Mouse (Mus musculus) liver, postnatal 0 days (tissue): Measurements from ENCODE around the gene Gm10778. TPM values are rescaled to one million over a fixed set of nuclear protein-coding genes. Genes with fewer than 3 reads are reported as not detected.

Experiments
- ATAC-seq: fragments of 200-750 bp; cut with Nextera tagmentation; 2 replicates; pipeline ENCODE4 v1.8.0; 2017; ENCODE audit warnings: mild to moderate bottlenecking, moderate library complexity
- DNase-seq: peaks from one replicate; pipeline ENCODE4 v3.0.0-alpha.2; 2016
- H3K27ac ChIP-seq: fragments of 300-500 bp; sonication (generic); 2 replicates; pipeline ENCODE4 v1.5.1; 2014; ENCODE audit warnings: antibody characterized with exemption, moderate library complexity, mild to moderate bottlenecking, low read depth
- H3K27me3 ChIP-seq: fragments of 300-500 bp; sonication (generic); 2 replicates; pipeline ENCODE4 v1.6.1; 2014; ENCODE audit warnings: low read length, control low read depth, mixed read lengths; ENCODE audit not compliant: insufficient read depth
- H3K36me3 ChIP-seq: fragments of 300-500 bp; sonication (generic); replicated peaks from 2 replicates; pipeline ENCODE4 v1.6.1; 2014; ENCODE audit warnings: mild to moderate bottlenecking, control low read depth, low read length, moderate library complexity, mixed read lengths; ENCODE audit not compliant: insufficient read depth
- H3K4me1 ChIP-seq: fragments of 300-500 bp; sonication (generic); 2 replicates; pipeline ENCODE4 v1.6.1; 2014; ENCODE audit warnings: antibody characterized with exemption, mild to moderate bottlenecking, control low read depth; ENCODE audit not compliant: insufficient read depth
- H3K4me2 ChIP-seq: fragments of 300-500 bp; sonication (generic); 2 replicates; pipeline ENCODE4 v1.6.1; 2014; ENCODE audit warnings: low read depth, mild to moderate bottlenecking, low read length, moderate library complexity, mixed read lengths
- H3K4me3 ChIP-seq: fragments of 300-500 bp; sonication (generic); 2 replicates; pipeline ENCODE4 v1.5.1; 2014; ENCODE audit warnings: low read depth, low read length
- H3K9ac ChIP-seq: fragments of 300-500 bp; sonication (generic); replicated peaks from 2 replicates; pipeline ENCODE4 v1.6.1; 2014; ENCODE audit warnings: mild to moderate bottlenecking, moderate library complexity
- H3K9me3 ChIP-seq: fragments of 300-500 bp; sonication (generic); 2 replicates; pipeline ENCODE4 v1.6.1; 2016; ENCODE audit warnings: mild to moderate bottlenecking, control low read depth, low read length, mixed read lengths
- CTCF ChIP-seq: sonication (generic); IDR thresholded peaks from 2 replicates; pipeline ENCODE4 v1.5.1; 2016; ENCODE audit warnings: antibody characterized with exemption, low read depth
- EP300 ChIP-seq: IDR thresholded peaks from 2 replicates; pipeline ENCODE4 v1.6.1; 2016; ENCODE audit warnings: antibody characterized with exemption, low read depth, mild to moderate bottlenecking
- WGBS: fragments of 180-500 bp; shearing (Covaris S2); extraction: QIAGEN DNeasy Blood & Tissue Kit; methylation state at CpG from one replicate; pipeline ENCODE4 v1.1.7; 2014; ENCODE audit not compliant: insufficient replicate concordance; 5-methylcytosine and 5-hydroxymethylcytosine counted together
- polyA plus RNA-seq: library from polyadenylated mRNA; unstranded; fragments of >200 nt; fragmentation: Nextera tagmentation; extraction: Ambion mirVana; gene quantifications from 2 replicates; pipeline ENCODE4 v1.2.1, GENCODE M21; 2015

Gm10778 gene
- polyA plus RNA-seq, 1 experiment from 2014 or later: 1.1 TPM

GRCm38 (mm10) chr10:81604019-81604967, 44.6 kb upstream of the Gm10778 start:
- no peak for ATAC-seq
- WGBS: 51% methylated on average over 12 of the region's 12 CpGs
- H3K9ac ChIP-seq: no peak overlapping the region
- H3K4me2 ChIP-seq: peak overlapping the region; percentile 91
- no peak overlapping the region for H3K4me3 ChIP-seq
- H3K27me3 ChIP-seq: no peaks in the 10 kb centered on the region
- H3K36me3 ChIP-seq: no peaks in the 10 kb centered on the region
- no peaks in the 10 kb centered on the region for H3K9me3 ChIP-seq
- no peak overlapping the region for H3K27ac ChIP-seq
- DNase-seq: no peak
- peaks cover 35% of the 10 kb centered on the region for H3K4me1 ChIP-seq
- TF ChIP-seq CTCF (no peak), EP300 (no peak)

GRCm38 (mm10) chr10:81604968-81605665, 43.7 kb upstream of the Gm10778 start:
- Histone ChIP-seq H3K9me3 (no peaks in the 10 kb centered on the region), H3K9ac (peak overlapping the region; percentile 35), H3K4me3 (peak overlapping the region; percentile 60), H3K36me3 (no peaks in the 10 kb centered on the region), H3K27ac (peak overlapping the region; percentile 86), H3K27me3 (no peaks in the 10 kb centered on the region), H3K4me2 (peak overlapping the region; percentile 91), H3K4me1 (peaks cover 31% of the 10 kb centered on the region)
- DNase-seq: peak; percentile 90
- ATAC-seq: peak; percentile 35
- WGBS: 8% methylated on average over 29 of the region's 29 CpGs
- TF ChIP-seq EP300: no peak
- TF ChIP-seq CTCF: peak; percentile 95

GRCm38 (mm10) chr10:81605666-81605973, 43.2 kb upstream of the Gm10778 start:
- Histone ChIP-seq H3K36me3 (no peaks in the 10 kb centered on the region), H3K9me3 (no peaks in the 10 kb centered on the region), H3K4me3 (peak overlapping the region; percentile 60), H3K4me1 (peaks cover 29% of the 10 kb centered on the region), H3K27me3 (no peaks in the 10 kb centered on the region), H3K27ac (peak overlapping the region; percentile 86), H3K4me2 (peak overlapping the region; percentile 91), H3K9ac (peak overlapping the region; percentile 35)
- TF ChIP-seq CTCF (no peak), EP300 (no peak)
- WGBS: under 1% methylated on average over 14 of the region's 14 CpGs
- DNase-seq: no peak
- peak; percentile 12 for ATAC-seq

- peak within 1 kb of the TSS; percentile 91 for H3K4me2 ChIP-seq
- H3K4me1 ChIP-seq: peaks cover 25% of the 10 kb centered on the region
- no peaks in the 10 kb centered on the region for H3K36me3 ChIP-seq
- H3K9ac ChIP-seq: peak within 1 kb of the TSS; percentile 58
- no peaks in the 10 kb centered on the region for H3K9me3 ChIP-seq
- ATAC-seq (peak; percentile 92), DNase-seq (peak; percentile 95)
- H3K27me3 ChIP-seq: no peaks in the 10 kb centered on the region
- peak within 1 kb of the TSS; percentile 60 for H3K4me3 ChIP-seq
- TF ChIP-seq EP300 (peak; percentile 70), CTCF (no peak)
- peak within 1 kb of the TSS; percentile 92 for H3K27ac ChIP-seq
- 1% methylated on average over 39 of the region's 39 CpGs for WGBS
Measured at GRCm38 (mm10) chr10:81605974-81606751, 42.7 kb upstream of the Gm10778 start, which contains the start of gene BC025920. Gene BC025920 (plus strand): TSS chr10:81606270.

GRCm38 (mm10) chr10:81608308-81608707, 40.6 kb upstream of the Gm10778 start:
- no peak overlapping the region for H3K4me2 ChIP-seq
- no peaks in the 10 kb centered on the region for H3K9me3 ChIP-seq
- no peak overlapping the region for H3K27ac ChIP-seq
- no peaks in the 10 kb centered on the region for H3K27me3 ChIP-seq
- ATAC-seq (no peak), DNase-seq (no peak)
- WGBS: 93% methylated on average over 1 of the region's 1 CpGs
- H3K4me1 ChIP-seq: peaks cover 12% of the 10 kb centered on the region
- no peaks in the 10 kb centered on the region for H3K36me3 ChIP-seq
- H3K9ac ChIP-seq: no peak overlapping the region
- H3K4me3 ChIP-seq: no peak overlapping the region
- no peak for TF ChIP-seq EP300
- peak; percentile 40 for TF ChIP-seq CTCF

- no peaks in the 10 kb centered on the region for H3K36me3 ChIP-seq
- H3K4me2 ChIP-seq: no peak overlapping the region
- no peak overlapping the region for H3K27ac ChIP-seq
- H3K4me1 ChIP-seq: no peaks in the 10 kb centered on the region
- TF ChIP-seq CTCF: no peak
- TF ChIP-seq EP300: no peak
- no peaks in the 10 kb centered on the region for H3K27me3 ChIP-seq
- no peak overlapping the region for H3K9ac ChIP-seq
- DNase-seq: no peak
- H3K4me3 ChIP-seq: no peak overlapping the region
- WGBS: 62% methylated on average over 3 of the region's 3 CpGs
- H3K9me3 ChIP-seq: no peaks in the 10 kb centered on the region
- no peak for ATAC-seq
Measured at GRCm38 (mm10) chr10:81612779-81613178, 36.1 kb upstream of the Gm10778 start.
